Mouse (Mus musculus) heart, postnatal 10 days (tissue): ENCODE measurements at regions not wholly inside any gene's neighbourhood (a gene's known extent, or its start where the extent isn't known, plus 50 kb on each side); places are given as distances from the start of the nearest gene placed in this dataset.

Source experiments
- DNase-seq, 2 experiments: peaks; one replicate each; pipeline ENCODE4 v3.0.0; 2021
- intact Hi-C: fragments of 180-260 bp; cut with DNase I; formaldehyde crosslinking; loops from one replicate; pipeline ENCODE4 v1.15.1; 2025

DNA sequence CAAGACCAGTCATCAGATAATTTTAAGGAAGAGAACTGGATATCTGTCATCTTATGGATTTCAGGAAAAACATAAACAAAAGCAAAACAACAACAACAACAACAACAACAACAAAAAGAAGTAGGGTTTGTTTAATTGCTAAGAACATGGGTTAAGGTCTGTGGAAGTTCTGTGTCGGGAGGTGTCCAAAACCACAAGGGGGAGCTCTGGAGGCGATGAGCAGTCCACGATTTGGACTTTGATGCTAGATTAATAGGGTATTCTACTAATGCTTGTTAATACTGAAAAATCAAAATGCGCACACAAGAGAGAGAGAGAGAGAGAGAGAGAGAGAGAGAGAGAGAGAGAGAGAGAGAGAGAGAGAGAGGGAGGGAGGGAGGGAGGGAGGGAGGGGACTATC, 692.0 kb upstream of the Car10 start:
- intact Hi-C loops = no loop called here
- peak in 1 of 2 experiments; percentile 5 for DNase-seq

DNA sequence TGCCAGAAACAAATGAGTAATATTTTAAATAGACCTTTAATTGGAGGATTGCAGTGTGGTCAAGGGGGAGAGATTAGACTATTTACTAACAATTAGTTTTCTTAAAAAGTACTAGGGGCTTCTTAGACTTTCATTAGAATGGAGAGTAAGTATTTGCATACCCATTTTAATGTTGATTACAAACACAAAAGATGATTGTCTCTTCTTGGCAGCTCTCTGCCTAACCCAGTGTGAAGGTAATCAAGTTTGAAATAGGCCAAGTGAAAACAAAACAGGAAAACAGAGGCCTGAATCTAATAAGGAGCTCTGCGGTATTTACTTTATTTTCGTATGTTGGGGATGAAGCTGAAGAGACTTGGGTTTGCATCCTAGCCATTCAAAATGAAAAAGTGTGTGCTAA, 646.5 kb upstream of the Car10 start:
- DNase-seq = no peak
- intact Hi-C loops = no loop called here

DNA sequence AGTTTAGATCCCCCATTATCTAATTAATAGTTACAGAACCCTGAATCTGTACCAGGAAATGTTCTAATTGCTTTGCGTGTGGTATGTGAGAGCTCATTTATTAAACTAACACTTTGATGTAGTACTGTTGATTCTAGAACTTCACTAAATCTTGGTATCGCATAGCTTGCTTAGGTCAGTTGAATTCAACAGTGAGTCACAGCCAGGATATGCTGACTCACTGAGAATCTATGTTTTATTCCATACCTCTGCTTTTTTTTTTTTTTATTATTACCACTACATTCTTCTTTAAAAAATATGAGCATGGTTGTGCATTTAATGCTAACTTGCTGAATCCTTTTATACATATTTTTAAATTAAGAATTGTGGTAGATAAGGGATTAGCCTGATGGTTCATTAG, 602.5 kb upstream of the Car10 start:
- intact Hi-C loops = no loop called here
- DNase-seq = no peak
